Mouse (Mus musculus) adrenal gland, adult (tissue): Measurements from ENCODE around the gene Aldh4a1.

Experiments
- DNase-seq, 2 experiments: peaks; one replicate each; pipeline ENCODE4 v3.0.0; 2022 to 2023; ENCODE audit warnings: low spot score in 1 of 2; ENCODE audit not compliant: inconsistent age in 2 of 2

Gene Aldh4a1

GRCm38 (mm10) chr4:139661897-139662296 is 39.2 kb downstream of the Aldh4a1 start:
- no peak for DNase-seq

- DNase-seq, result no peak
These were observed 45.0 kb downstream of the Aldh4a1 start for GRCm38 (mm10) chr4:139667632-139668031.

- peak; percentile 46 to 81 for DNase-seq
These were observed 47.2 kb downstream of the Aldh4a1 start for GRCm38 (mm10) chr4:139669847-139670246.

GRCm38 (mm10) chr4:139675696-139676095 is 53.0 kb downstream of the Aldh4a1 start:
- DNase-seq, result no peak

GRCm38 (mm10) chr4:139683728-139684638 is 61.3 kb downstream of the Aldh4a1 start:
- peak; percentile 91 to 96 for DNase-seq

GRCm38 (mm10) chr4:139684639-139685017 is 62.0 kb downstream of the Aldh4a1 start:
- DNase-seq, result peak; percentile 69 to 91

GRCm38 (mm10) chr4:139688058-139688457 is 65.4 kb downstream of the Aldh4a1 start:
- no peak for DNase-seq

- no peak for DNase-seq
These were observed 67.1 kb downstream of the Aldh4a1 start for GRCm38 (mm10) chr4:139689627-139690269.

GRCm38 (mm10) chr4:139693315-139693714 is 70.6 kb downstream of the Aldh4a1 start:
- no peak for DNase-seq

- DNase-seq, result no peak
These were observed 75.1 kb downstream of the Aldh4a1 start for GRCm38 (mm10) chr4:139697755-139698154.

GRCm38 (mm10) chr4:139698602-139699001 is 75.9 kb downstream of the Aldh4a1 start:
- no peak for DNase-seq
